Mouse (Mus musculus) MEL (cell line): ENCODE measurements at regions not wholly inside any gene's neighbourhood (a gene's known extent, or its start where the extent isn't known, plus 50 kb on each side); places are given as distances from the start of the nearest gene placed in this dataset.

Experiments
- DNase-seq: peaks from one replicate; pipeline ENCODE4 v3.0.0; 2011; ENCODE audit warnings: low read depth, low spot score
- H3K27ac ChIP-seq: 2 replicates; pipeline ENCODE4 v1.5.1; 2012; ENCODE audit warnings: low read depth, mild to moderate bottlenecking, control low read depth, low read length, moderate library complexity; ENCODE audit not compliant: control insufficient read depth
- H3K27me3 ChIP-seq, 2 experiments: fragments of 150-350 bp in 1 of 2; sonication (generic) in 1 of 2; 2 replicates each; pipeline ENCODE4 v1.6.1; 2012; ENCODE audit warnings: low read length in 2 of 2, mild to moderate bottlenecking in 2 of 2, improper control_type of control experiment in 1 of 2, moderate library complexity in 1 of 2; ENCODE audit not compliant: insufficient read depth in 2 of 2, control insufficient read depth in 1 of 2
- H3K36me3 ChIP-seq, 2 experiments: 2 replicates each; pipeline ENCODE4 v1.6.1; 2012 to 2014; ENCODE audit warnings: low read length in 2 of 2, improper control_type of control experiment in 1 of 2, inconsistent platforms in 1 of 2, mild to moderate bottlenecking in 1 of 2; ENCODE audit not compliant: insufficient read depth in 2 of 2, control insufficient read depth in 1 of 2
- H3K4me1 ChIP-seq, 2 experiments: fragments of 150-350 bp in 1 of 2; sonication (generic) in 1 of 2; 2 replicates each; pipeline ENCODE4 v1.6.1; 2012; ENCODE audit warnings: low read length in 2 of 2, improper control_type of control experiment in 1 of 2, mild to moderate bottlenecking in 1 of 2; ENCODE audit not compliant: insufficient read depth in 2 of 2, control insufficient read depth in 1 of 2
- H3K4me3 ChIP-seq, 2 experiments: fragments of 150-350 bp in 1 of 2; sonication (generic) in 1 of 2; 2 replicates each; pipeline ENCODE4 v1.5.1; 2012; ENCODE audit warnings: low read depth in 2 of 2, low read length in 2 of 2, mild to moderate bottlenecking in 2 of 2, moderate library complexity in 2 of 2, control low read depth in 1 of 2, improper control_type of control experiment in 1 of 2; ENCODE audit not compliant: control insufficient read depth in 1 of 2, insufficient read depth in 1 of 2
- H3K79me2 ChIP-seq: 2 replicates; pipeline ENCODE4 v1.6.1; 2012; ENCODE audit warnings: mild to moderate bottlenecking, low read length, moderate library complexity; ENCODE audit not compliant: control insufficient read depth, poor library complexity, insufficient read depth
- H3K9ac ChIP-seq: 2 replicates; pipeline ENCODE4 v1.6.1; 2012; ENCODE audit warnings: low read depth, mild to moderate bottlenecking, control low read depth, low read length, moderate library complexity; ENCODE audit not compliant: control insufficient read depth, poor library complexity, severe bottlenecking
- H3K9me3 ChIP-seq: fragments of 150-350 bp; sonication (generic); replicated peaks from 2 replicates; pipeline ENCODE4 v1.6.1; 2012; ENCODE audit warnings: mild to moderate bottlenecking, low read length, improper control_type of control experiment, moderate library complexity; ENCODE audit not compliant: insufficient read depth
- CHD2 ChIP-seq: IDR thresholded peaks from 2 replicates; pipeline ENCODE4 v1.6.1; 2011; ENCODE audit warnings: low read length, improper control_type of control experiment
- ELF1 ChIP-seq: IDR thresholded peaks from 2 replicates; pipeline ENCODE4 v1.6.1; 2014; ENCODE audit warnings: low read depth, mild to moderate bottlenecking, inconsistent platforms, low read length, improper control_type of control experiment, moderate library complexity
- EP300 ChIP-seq, 2 experiments: IDR thresholded peaks; 2 replicates each; pipeline ENCODE4 v1.6.1; 2011; ENCODE audit warnings: improper control_type of control experiment in 2 of 2, low read length in 2 of 2, low read depth in 1 of 2, mild to moderate bottlenecking in 1 of 2
- ETS1 ChIP-seq: IDR thresholded peaks from 2 replicates; pipeline ENCODE4 v1.6.1; 2012; ENCODE audit warnings: low read depth, mild to moderate bottlenecking, inconsistent platforms, low read length, improper control_type of control experiment, moderate library complexity
- HCFC1 ChIP-seq: IDR thresholded peaks from 2 replicates; pipeline ENCODE4 v1.6.1; 2012; ENCODE audit warnings: low read depth, mild to moderate bottlenecking, inconsistent platforms, low read length, improper control_type of control experiment, moderate library complexity
- KAT2A ChIP-seq: conservative IDR thresholded peaks from 2 replicates; pipeline ENCODE4 v1.6.1; 2012; ENCODE audit warnings: low read depth, low read length, improper control_type of control experiment, inconsistent platforms
- MAZ ChIP-seq: IDR thresholded peaks from 2 replicates; pipeline ENCODE4 v1.6.1; 2012; ENCODE audit warnings: low read depth, mild to moderate bottlenecking, inconsistent platforms, low read length, improper control_type of control experiment
- MEF2A ChIP-seq: IDR thresholded peaks from 2 replicates; pipeline ENCODE4 v1.6.1; 2014; ENCODE audit warnings: low read depth, mild to moderate bottlenecking, inconsistent platforms, low read length, improper control_type of control experiment; ENCODE audit not compliant: poor library complexity, insufficient replicate concordance, severe bottlenecking; ENCODE audit errors: extremely low read depth
- MYC ChIP-seq: IDR thresholded peaks from 2 replicates; pipeline ENCODE4 v1.6.1; 2011; ENCODE audit warnings: low read depth, mild to moderate bottlenecking, low read length, improper control_type of control experiment, moderate library complexity
- NRF1 ChIP-seq: IDR thresholded peaks from 2 replicates; pipeline ENCODE4 v1.6.1; 2014; ENCODE audit warnings: low read depth, mild to moderate bottlenecking, inconsistent platforms, low read length, improper control_type of control experiment, moderate library complexity; ENCODE audit not compliant: poor library complexity, insufficient read depth, severe bottlenecking
- POLR2A ChIP-seq, 2 experiments: IDR thresholded peaks; 2 replicates each; pipeline ENCODE4 v1.6.1; 2011 to 2012; ENCODE audit warnings: low read length in 2 of 2, mild to moderate bottlenecking in 2 of 2, control low read depth in 1 of 2, improper control_type of control experiment in 1 of 2, low read depth in 1 of 2, moderate library complexity in 1 of 2; ENCODE audit not compliant: control insufficient read depth in 1 of 2, insufficient read depth in 1 of 2, poor library complexity in 1 of 2
- POLR2AphosphoS2 ChIP-seq: IDR thresholded peaks from 2 replicates; pipeline ENCODE4 v1.6.1; 2011; ENCODE audit warnings: low read length, improper control_type of control experiment
- RAD21 ChIP-seq: IDR thresholded peaks from 2 replicates; pipeline ENCODE4 v1.6.1; 2011; ENCODE audit warnings: mild to moderate bottlenecking, low read depth, low read length, improper control_type of control experiment
- UBTF ChIP-seq: IDR thresholded peaks from 2 replicates; pipeline ENCODE4 v1.6.1; 2012; ENCODE audit warnings: low read depth, mild to moderate bottlenecking, inconsistent platforms, low read length, improper control_type of control experiment, moderate library complexity, borderline replicate concordance; ENCODE audit not compliant: insufficient read depth
- USF1 ChIP-seq: IDR thresholded peaks from 2 replicates; pipeline ENCODE4 v1.6.1; 2014; ENCODE audit warnings: low read depth, mild to moderate bottlenecking, inconsistent platforms, low read length, improper control_type of control experiment, moderate library complexity
- USF2 ChIP-seq, 2 experiments: IDR thresholded peaks; 2 replicates each; pipeline ENCODE4 v1.6.1; 2011 to 2012; ENCODE audit warnings: improper control_type of control experiment in 2 of 2, low read length in 2 of 2, borderline replicate concordance in 1 of 2, inconsistent platforms in 1 of 2, low read depth in 1 of 2, mild to moderate bottlenecking in 1 of 2; ENCODE audit not compliant: insufficient read depth in 1 of 2
- ZC3H11A ChIP-seq: IDR thresholded peaks from 2 replicates; pipeline ENCODE4 v1.6.1; 2012; ENCODE audit warnings: low read depth, mild to moderate bottlenecking, inconsistent platforms, low read length, improper control_type of control experiment
- ZKSCAN1 ChIP-seq: IDR thresholded peaks from 2 replicates; pipeline ENCODE4 v1.6.1; 2012; ENCODE audit warnings: low read depth, mild to moderate bottlenecking, inconsistent platforms, low read length, improper control_type of control experiment, moderate library complexity
- ZNF384 ChIP-seq: IDR thresholded peaks from 2 replicates; pipeline ENCODE4 v1.6.1; 2012; ENCODE audit warnings: low read depth, mild to moderate bottlenecking, inconsistent platforms, low read length, improper control_type of control experiment

DNA sequence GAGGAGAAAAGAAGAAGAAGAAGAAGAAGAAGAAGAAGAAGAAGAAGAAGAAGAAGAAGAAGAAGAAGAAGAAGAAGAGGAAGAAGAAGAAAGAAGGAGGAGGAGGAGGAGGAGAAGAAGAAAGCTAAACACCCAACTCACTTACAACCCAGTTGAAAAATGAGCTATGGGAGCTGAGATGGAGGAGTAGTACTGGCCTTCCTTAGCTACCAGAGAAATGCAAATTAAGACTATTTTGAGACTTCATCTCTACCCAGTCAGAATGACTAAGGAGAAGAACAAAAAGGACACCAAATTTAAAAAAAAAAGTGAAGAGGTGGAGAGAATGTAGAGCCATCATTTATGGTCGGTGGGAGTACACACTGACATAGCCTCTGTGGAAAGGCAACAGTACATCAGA is 85.9 kb upstream of the Map9 start:
- Histone ChIP-seq H3K4me1 (no peaks in the 10 kb centered on the region), H3K4me3 (no peak overlapping the region), H3K79me2 (no peaks in the 10 kb centered on the region), H3K27ac (no peak overlapping the region), H3K9me3 (no peaks in the 10 kb centered on the region), H3K27me3 (no peaks in the 10 kb centered on the region), H3K36me3 (no peaks in the 10 kb centered on the region), H3K9ac (no peak overlapping the region)
- no peak for DNase-seq
- TF ChIP-seq EP300 (IDR thresholded peaks at IDR 0.05; ENCODE audit: low read depth in 1 of 2, low read length in 2 of 2): no peak
- no peak for TF ChIP-seq ZC3H11A
- no peak for TF ChIP-seq HCFC1

DNA sequence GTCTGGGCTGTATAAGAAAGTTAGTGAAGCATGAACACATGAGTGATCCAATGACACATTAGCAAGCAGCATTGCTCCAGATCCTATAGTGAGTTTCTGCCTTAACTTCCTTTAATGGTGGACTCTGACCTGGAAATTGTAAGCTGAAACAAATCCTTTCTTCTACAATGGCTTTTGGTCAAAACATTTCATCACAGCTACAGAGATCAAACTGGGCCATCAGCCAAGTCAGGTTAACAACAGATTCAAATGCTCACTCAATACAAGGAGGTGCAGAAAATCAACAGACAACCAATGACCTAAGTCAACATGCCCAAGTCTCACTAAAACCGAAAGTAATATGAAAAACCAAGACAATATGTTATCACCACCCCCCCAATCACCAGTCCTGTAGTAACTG is 91.9 kb upstream of the Map9 start:
- no peaks in the 10 kb centered on the region for H3K27me3 ChIP-seq
- no peaks in the 10 kb centered on the region for H3K9me3 ChIP-seq
- no peaks in the 10 kb centered on the region for H3K79me2 ChIP-seq
- no peak overlapping the region for H3K27ac ChIP-seq
- TF ChIP-seq CHD2 (no peak), ZNF384 (no peak), ETS1 (no peak), ELF1 (no peak), RAD21 (no peak), USF1 (no peak), KAT2A (no peak), MEF2A (no peak), MYC (no peak), ZC3H11A (no peak), POLR2A (IDR thresholded peaks at IDR 0.05; ENCODE audit: control insufficient read depth in 1 of 2, insufficient read depth in 1 of 2, low read depth in 1 of 2, low read length in 2 of 2, poor library complexity in 1 of 2) (no peak), USF2 (IDR thresholded peaks at IDR 0.05; ENCODE audit: borderline replicate concordance in 1 of 2, insufficient read depth in 1 of 2, low read depth in 1 of 2, low read length in 2 of 2) (no peak)
- no peak for DNase-seq
- no peaks in the 10 kb centered on the region for H3K4me1 ChIP-seq
- H3K36me3 ChIP-seq: no peaks in the 10 kb centered on the region
- no peak overlapping the region for H3K4me3 ChIP-seq
- H3K9ac ChIP-seq: no peak overlapping the region

- Histone ChIP-seq H3K4me1 (no peaks in the 10 kb centered on the region), H3K79me2 (no peaks in the 10 kb centered on the region), H3K4me3 (no peak overlapping the region), H3K27ac (no peak overlapping the region), H3K36me3 (no peaks in the 10 kb centered on the region), H3K9me3 (no peaks in the 10 kb centered on the region), H3K27me3 (no peaks in the 10 kb centered on the region), H3K9ac (no peak overlapping the region)
- DNase-seq: no peak
- TF ChIP-seq ZC3H11A (no peak), UBTF (no peak), ZNF384 (no peak), NRF1 (no peak), HCFC1 (no peak), POLR2AphosphoS2 (no peak), MAZ (no peak), ZKSCAN1 (no peak)
These were observed 95.9 kb upstream of the Map9 start for GRCm38 (mm10) chr3:82261976-82262375.
